Mouse (Mus musculus): ENCODE results near the gene Rev1. TPM values are rescaled to one million over a fixed set of nuclear protein-coding genes. Genes with fewer than 3 reads are reported as not detected.

The Rev1 gene
- total and polyA plus RNA-seq, 3 experiments, result 28.9 to 31.0 TPM; not detected in 1

DNA sequence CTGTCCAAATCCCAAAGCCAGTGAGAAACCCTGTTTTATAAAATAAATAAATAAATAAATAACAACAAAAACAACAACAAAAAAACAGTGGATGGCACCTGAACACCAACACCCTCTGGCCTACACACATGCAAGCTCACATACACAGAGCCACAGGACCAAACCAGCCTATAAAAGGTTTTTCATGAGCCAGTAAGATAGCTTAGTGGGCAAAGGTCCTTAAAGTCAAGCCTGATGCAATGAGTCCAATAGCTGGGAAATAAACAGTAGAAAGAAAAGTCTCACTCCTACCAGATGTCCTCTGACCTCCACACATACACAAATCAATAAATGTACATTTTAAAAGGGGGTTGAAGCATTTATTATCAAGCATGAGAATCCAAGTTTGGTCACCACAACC, 5.3 kb downstream of the Rev1 start:
- Histone ChIP-seq H3K9ac (ENCODE audit: control insufficient read depth, low read depth, low read length, poor library complexity, severe bottlenecking) (no peak overlapping the region), H3K27me3 (ENCODE audit: control insufficient read depth in 1 of 2, insufficient read depth in 2 of 2, low read length in 2 of 2) (no peaks in the 10 kb centered on the region), H3K4me1 (ENCODE audit: control insufficient read depth in 1 of 2, insufficient read depth in 2 of 2, low read length in 2 of 2) (peaks cover 10 to 23% of the 10 kb centered on the region in 2 experiments), H3K36me3 (ENCODE audit: control insufficient read depth in 1 of 2, insufficient read depth in 2 of 2, low read length in 2 of 2) (peaks cover 16 to 42% of the 10 kb centered on the region in 2 experiments), H3K9me3 (replicated peaks; ENCODE audit: insufficient read depth, low read length) (no peaks in the 10 kb centered on the region), H3K4me3 (ENCODE audit: control insufficient read depth in 1 of 2, insufficient read depth in 1 of 2, low read depth in 2 of 2, low read length in 2 of 2) (no peak overlapping the region), H3K79me2 (ENCODE audit: control insufficient read depth, insufficient read depth, low read length, poor library complexity) (peaks cover 77% of the 10 kb centered on the region), H3K27ac (ENCODE audit: control insufficient read depth, low read depth, low read length) (no peak overlapping the region)
- TF ChIP-seq EP300 (IDR thresholded peaks at IDR 0.05; ENCODE audit: low read depth in 1 of 2, low read length in 2 of 2) (no peak), TCF12 (IDR thresholded peaks at IDR 0.05; ENCODE audit: low read depth, low read length) (no peak), RAD21 (IDR thresholded peaks at IDR 0.05; ENCODE audit: low read depth, low read length) (no peak), UBTF (IDR thresholded peaks at IDR 0.05; ENCODE audit: borderline replicate concordance, insufficient read depth, low read depth, low read length) (no peak), USF2 (IDR thresholded peaks at IDR 0.05; ENCODE audit: borderline replicate concordance in 1 of 2, insufficient read depth in 1 of 2, low read depth in 1 of 2, low read length in 2 of 2) (no peak), ETS1 (IDR thresholded peaks at IDR 0.05; ENCODE audit: low read depth, low read length) (no peak), KAT2A (conservative IDR thresholded peaks at IDR 0.05; ENCODE audit: low read depth, low read length) (no peak), SMC3 (IDR thresholded peaks at IDR 0.05; ENCODE audit: low read depth, low read length) (no peak), JUND (IDR thresholded peaks at IDR 0.05; ENCODE audit: low read depth, low read length) (no peak), ZC3H11A (IDR thresholded peaks at IDR 0.05; ENCODE audit: low read depth, low read length) (no peak), MAFK (IDR thresholded peaks at IDR 0.05; ENCODE audit: borderline replicate concordance, low read depth, low read length) (no peak), MEF2A (IDR thresholded peaks at IDR 0.05; ENCODE audit: extremely low read depth, insufficient replicate concordance, low read depth, low read length, poor library complexity, severe bottlenecking) (no peak), NRF1 (IDR thresholded peaks at IDR 0.05; ENCODE audit: insufficient read depth, low read depth, low read length, poor library complexity, severe bottlenecking) (no peak), USF1 (IDR thresholded peaks at IDR 0.05; ENCODE audit: low read depth, low read length) (no peak), MAX (IDR thresholded peaks at IDR 0.05; ENCODE audit: low read length) (no peak)
- no peak for DNase-seq (ENCODE audit: low read depth, low spot score)

DNA sequence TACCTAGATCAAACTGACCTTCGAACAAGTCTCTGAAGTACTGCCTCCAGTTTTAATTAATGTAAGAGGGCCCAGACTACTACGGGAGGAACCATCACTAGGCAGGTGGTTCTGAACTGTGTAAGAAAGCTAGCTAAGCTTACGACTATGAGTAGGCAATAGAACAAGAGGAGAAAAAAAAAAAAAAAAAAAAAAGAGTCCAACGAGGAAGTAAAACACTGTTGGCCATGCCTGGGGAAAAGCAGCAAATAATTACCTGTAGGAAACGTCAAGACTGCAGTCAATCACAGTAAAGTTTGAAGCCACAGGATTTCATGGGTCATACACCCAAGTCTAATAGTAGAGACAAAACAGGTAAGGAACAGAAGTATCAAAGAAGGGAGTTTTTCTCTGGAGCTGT, 8.7 kb downstream of the Rev1 start:
- H3K9ac ChIP-seq (ENCODE audit: control insufficient read depth, low read depth, low read length, poor library complexity, severe bottlenecking), result no peak overlapping the region
- no peak overlapping the region for H3K4me3 ChIP-seq (ENCODE audit: control insufficient read depth in 1 of 2, insufficient read depth in 1 of 2, low read depth in 2 of 2, low read length in 2 of 2)
- peaks cover 16 to 28% of the 10 kb centered on the region in 2 experiments for H3K36me3 ChIP-seq (ENCODE audit: control insufficient read depth in 1 of 2, insufficient read depth in 2 of 2, low read length in 2 of 2)
- no peaks in the 10 kb centered on the region for H3K27me3 ChIP-seq (ENCODE audit: control insufficient read depth in 1 of 2, insufficient read depth in 2 of 2, low read length in 2 of 2)
- H3K4me1 ChIP-seq (ENCODE audit: control insufficient read depth in 1 of 2, insufficient read depth in 2 of 2, low read length in 2 of 2), result peaks cover 0 to 14% of the 10 kb centered on the region in 2 experiments; a peak in 3 of 4 replicates
- H3K79me2 ChIP-seq (ENCODE audit: control insufficient read depth, insufficient read depth, low read length, poor library complexity), result peaks cover 72% of the 10 kb centered on the region
- TF ChIP-seq MYB (IDR thresholded peaks at IDR 0.05; ENCODE audit: low read depth, low read length) (no peak), MYC (IDR thresholded peaks at IDR 0.05; ENCODE audit: low read depth, low read length) (no peak), MAZ (IDR thresholded peaks at IDR 0.05; ENCODE audit: low read depth, low read length) (no peak), ZNF384 (IDR thresholded peaks at IDR 0.05; ENCODE audit: low read depth, low read length) (peak; percentile 81)
- H3K27ac ChIP-seq (ENCODE audit: control insufficient read depth, low read depth, low read length), result no peak overlapping the region
- DNase-seq (ENCODE audit: low read depth, low spot score), result no peak
- no peaks in the 10 kb centered on the region for H3K9me3 ChIP-seq (replicated peaks; ENCODE audit: insufficient read depth, low read length)
